Mouse (Mus musculus) embryonic facial prominence, embryonic 15.5 days (tissue): ENCODE results near the gene Myzap. TPM values are rescaled to one million over a fixed set of nuclear protein-coding genes. Genes with fewer than 3 reads are reported as not detected.

Source experiments
- ATAC-seq: fragments of 200-750 bp; cut with Nextera tagmentation; 2 replicates; pipeline ENCODE4 v1.8.0; 2017; ENCODE audit warnings: low read depth, moderate TSS enrichment; ENCODE audit not compliant: insufficient number of reproducible peaks, low FRiP score, low TSS enrichment
- H3K27ac ChIP-seq: fragments of 300-500 bp; sonication (generic); replicated peaks from 2 replicates; pipeline ENCODE4 v1.5.1; 2015; ENCODE audit warnings: mild to moderate bottlenecking, inconsistent platforms
- H3K27me3 ChIP-seq: fragments of 300-500 bp; sonication (generic); 2 replicates; pipeline ENCODE4 v1.6.1; 2015; ENCODE audit warnings: inconsistent platforms
- H3K36me3 ChIP-seq: fragments of 300-500 bp; sonication (generic); 2 replicates; pipeline ENCODE4 v1.6.1; 2015; ENCODE audit warnings: mild to moderate bottlenecking, inconsistent platforms
- H3K4me1 ChIP-seq: fragments of 300-500 bp; sonication (generic); 2 replicates; pipeline ENCODE4 v1.6.1; 2015; ENCODE audit warnings: inconsistent platforms
- H3K4me2 ChIP-seq: fragments of 300-500 bp; sonication (generic); replicated peaks from 2 replicates; pipeline ENCODE4 v1.6.1; 2015; ENCODE audit warnings: mild to moderate bottlenecking, inconsistent platforms
- H3K4me3 ChIP-seq: fragments of 300-500 bp; sonication (generic); replicated peaks from 2 replicates; pipeline ENCODE4 v1.5.1; 2015; ENCODE audit warnings: mild to moderate bottlenecking, inconsistent platforms
- H3K9ac ChIP-seq: fragments of 300-500 bp; sonication (generic); 2 replicates; pipeline ENCODE4 v1.6.1; 2015; ENCODE audit warnings: inconsistent platforms
- H3K9me3 ChIP-seq: fragments of 300-500 bp; sonication (generic); replicated peaks from 2 replicates; pipeline ENCODE4 v1.6.1; 2016; ENCODE audit warnings: inconsistent platforms
- WGBS: fragments of 180-500 bp; shearing (Covaris S2); methylation state at CpG from one replicate; pipeline ENCODE4 v1.1.7; 2015; 5-methylcytosine and 5-hydroxymethylcytosine counted together
- polyA plus RNA-seq: library from polyadenylated mRNA; unstranded; fragments of >200 nt; fragmentation: Nextera tagmentation; extraction: Ambion mirVana; gene quantifications from 2 replicates; pipeline ENCODE4 v1.2.1, GENCODE M21; 2015

Myzap gene
- polyA plus RNA-seq, 1 experiment from 2014 or later: 15.5 TPM

DNA sequence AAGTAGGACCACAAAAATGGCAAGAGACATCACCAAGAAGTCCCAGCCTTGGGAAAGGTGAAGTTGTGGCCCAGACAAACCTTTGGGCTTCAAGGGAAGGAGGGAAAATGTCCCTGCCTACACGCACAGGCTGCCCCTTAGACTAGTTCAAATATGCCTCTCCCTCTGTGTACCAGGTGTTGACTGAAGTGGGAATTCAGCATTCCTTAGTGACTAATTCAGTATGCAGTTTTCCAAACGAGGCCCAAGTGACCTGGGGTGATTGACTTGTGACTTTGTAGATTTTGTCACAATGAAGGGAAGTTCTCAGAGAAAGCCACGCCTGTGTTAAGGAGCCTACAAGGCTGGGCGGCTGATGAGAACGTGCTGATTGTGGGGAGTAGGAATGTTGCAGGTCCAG is 49.9 kb downstream of the Myzap start:
- Histone ChIP-seq H3K4me1 (peaks cover 3% of the 10 kb centered on the region; the same call in 1 of the 2 replicates), H3K27ac (no peak overlapping the region), H3K9ac (no peak overlapping the region), H3K4me3 (no peak overlapping the region), H3K4me2 (no peak overlapping the region), H3K9me3 (no peaks in the 10 kb centered on the region), H3K36me3 (no peaks in the 10 kb centered on the region), H3K27me3 (no peaks in the 10 kb centered on the region)
- 64% methylated on average over 5 of the region's 5 CpGs for WGBS
- ATAC-seq: no peak

- Histone ChIP-seq H3K27me3 (no peaks in the 10 kb centered on the region), H3K4me1 (peaks cover 3% of the 10 kb centered on the region; the same call in 1 of the 2 replicates), H3K4me2 (no peak overlapping the region), H3K4me3 (no peak overlapping the region), H3K9ac (no peak overlapping the region), H3K36me3 (no peaks in the 10 kb centered on the region), H3K9me3 (no peaks in the 10 kb centered on the region), H3K27ac (no peak overlapping the region)
- WGBS: 63% methylated on average over 3 of the region's 3 CpGs
- ATAC-seq: no peak
Observed at GRCm38 (mm10) chr9:71540739-71541138, 51.4 kb downstream of the Myzap start.

DNA sequence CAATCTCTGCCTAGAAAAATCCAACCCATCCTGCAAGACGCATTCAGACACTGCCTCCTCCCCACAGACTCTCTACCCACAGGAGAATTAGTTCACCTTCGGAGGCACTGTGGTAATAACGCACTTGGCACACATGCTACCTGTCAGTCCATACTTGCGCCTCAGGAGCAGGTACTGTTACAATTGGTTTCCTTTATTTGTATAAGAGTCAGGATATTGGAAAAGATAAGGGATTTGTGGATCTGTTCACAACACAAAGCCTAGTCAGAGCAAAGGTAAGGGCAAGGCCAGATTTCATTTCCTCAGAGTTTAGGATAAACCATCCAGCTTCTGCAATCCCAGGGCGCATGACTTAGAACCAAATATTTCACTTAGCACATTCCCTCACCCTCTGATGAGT is 56.4 kb downstream of the Myzap start:
- WGBS: 82% methylated on average over 5 of the region's 5 CpGs
- Histone ChIP-seq H3K4me1 (no peaks in the 10 kb centered on the region), H3K36me3 (no peaks in the 10 kb centered on the region), H3K9ac (no peak overlapping the region), H3K4me2 (no peak overlapping the region), H3K27ac (no peak overlapping the region), H3K9me3 (no peaks in the 10 kb centered on the region), H3K4me3 (no peak overlapping the region), H3K27me3 (no peaks in the 10 kb centered on the region)
- no peak for ATAC-seq

- H3K27me3 ChIP-seq: no peaks in the 10 kb centered on the region
- H3K4me1 ChIP-seq: no peaks in the 10 kb centered on the region
- ATAC-seq: no peak
- no peaks in the 10 kb centered on the region for H3K36me3 ChIP-seq
- H3K27ac ChIP-seq: no peak overlapping the region
- H3K4me3 ChIP-seq: no peak overlapping the region
- H3K4me2 ChIP-seq: no peak overlapping the region
- H3K9me3 ChIP-seq: no peaks in the 10 kb centered on the region
- no peak overlapping the region for H3K9ac ChIP-seq
- WGBS: 83% methylated on average over 2 of the region's 2 CpGs
Observed at GRCm38 (mm10) chr9:71535036-71535435, 57.1 kb downstream of the Myzap start.

DNA sequence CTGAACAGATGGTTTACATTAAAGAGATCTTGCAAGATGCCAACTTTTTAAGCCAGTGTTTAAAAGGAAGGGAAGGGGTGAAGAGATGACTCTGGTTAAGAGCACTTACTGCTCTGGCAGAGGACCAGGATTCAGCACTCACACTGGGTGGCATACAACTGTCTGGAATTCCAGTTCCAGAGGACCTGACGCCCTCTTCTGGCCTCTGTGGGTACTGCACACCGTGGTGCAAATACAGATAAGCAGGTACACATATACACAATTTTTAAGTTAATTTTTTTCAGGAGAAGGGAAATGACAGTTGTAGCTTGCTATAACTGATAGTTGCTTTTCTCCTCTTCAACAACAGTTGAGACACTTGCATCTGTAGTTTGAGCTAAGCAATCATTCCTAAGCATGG is 62.2 kb downstream of the Myzap start:
- H3K36me3 ChIP-seq: no peaks in the 10 kb centered on the region
- WGBS: 70% methylated on average over 2 of the region's 2 CpGs

GRCm38 (mm10) chr9:71527438-71527837 is 64.7 kb downstream of the Myzap start:
- 81% methylated on average over 9 of the region's 9 CpGs for WGBS
- Histone ChIP-seq H3K9me3 (no peaks in the 10 kb centered on the region), H3K4me1 (no peaks in the 10 kb centered on the region), H3K4me2 (no peak overlapping the region), H3K36me3 (no peaks in the 10 kb centered on the region), H3K27ac (no peak overlapping the region), H3K9ac (no peak overlapping the region), H3K27me3 (no peaks in the 10 kb centered on the region), H3K4me3 (no peak overlapping the region)
- ATAC-seq: no peak

More for the DNA sequence above, 62.2 kb downstream of the Myzap start:
- Histone ChIP-seq H3K9ac (no peak overlapping the region), H3K4me1 (no peaks in the 10 kb centered on the region), H3K4me2 (no peak overlapping the region), H3K4me3 (no peak overlapping the region), H3K9me3 (no peaks in the 10 kb centered on the region), H3K27ac (no peak overlapping the region), H3K27me3 (no peaks in the 10 kb centered on the region)
- ATAC-seq: no peak

GRCm38 (mm10) chr9:71523901-71524300 is 68.3 kb downstream of the Myzap start:
- Histone ChIP-seq H3K27ac (no peak overlapping the region), H3K36me3 (no peaks in the 10 kb centered on the region), H3K9ac (no peak overlapping the region), H3K27me3 (no peaks in the 10 kb centered on the region), H3K9me3 (no peaks in the 10 kb centered on the region), H3K4me1 (no peaks in the 10 kb centered on the region), H3K4me3 (no peak overlapping the region), H3K4me2 (no peak overlapping the region)
- 81% methylated on average over 4 of the region's 4 CpGs for WGBS
- no peak for ATAC-seq

GRCm38 (mm10) chr9:71519836-71520235 is 72.3 kb downstream of the Myzap start:
- Histone ChIP-seq H3K4me3 (no peak overlapping the region), H3K9ac (no peak overlapping the region), H3K27me3 (no peaks in the 10 kb centered on the region), H3K36me3 (no peaks in the 10 kb centered on the region), H3K4me2 (no peak overlapping the region), H3K27ac (no peak overlapping the region), H3K9me3 (no peaks in the 10 kb centered on the region), H3K4me1 (no peaks in the 10 kb centered on the region)
- no peak for ATAC-seq
- WGBS: 75% methylated on average over 3 of the region's 3 CpGs

GRCm38 (mm10) chr9:71517487-71517886 is 74.7 kb downstream of the Myzap start:
- Histone ChIP-seq H3K4me2 (no peak overlapping the region), H3K9me3 (no peaks in the 10 kb centered on the region), H3K27me3 (no peaks in the 10 kb centered on the region), H3K4me1 (no peaks in the 10 kb centered on the region), H3K4me3 (no peak overlapping the region), H3K9ac (no peak overlapping the region), H3K27ac (no peak overlapping the region), H3K36me3 (no peaks in the 10 kb centered on the region)
- no peak for ATAC-seq
- 88% methylated on average over 4 of the region's 4 CpGs for WGBS

GRCm38 (mm10) chr9:71515862-71516261 is 76.3 kb downstream of the Myzap start:
- Histone ChIP-seq H3K4me1 (no peaks in the 10 kb centered on the region), H3K9ac (no peak overlapping the region), H3K27ac (no peak overlapping the region), H3K4me2 (no peak overlapping the region), H3K4me3 (no peak overlapping the region), H3K9me3 (no peaks in the 10 kb centered on the region), H3K36me3 (no peaks in the 10 kb centered on the region), H3K27me3 (no peaks in the 10 kb centered on the region)
- 81% methylated on average over 4 of the region's 4 CpGs for WGBS
- ATAC-seq: no peak

DNA sequence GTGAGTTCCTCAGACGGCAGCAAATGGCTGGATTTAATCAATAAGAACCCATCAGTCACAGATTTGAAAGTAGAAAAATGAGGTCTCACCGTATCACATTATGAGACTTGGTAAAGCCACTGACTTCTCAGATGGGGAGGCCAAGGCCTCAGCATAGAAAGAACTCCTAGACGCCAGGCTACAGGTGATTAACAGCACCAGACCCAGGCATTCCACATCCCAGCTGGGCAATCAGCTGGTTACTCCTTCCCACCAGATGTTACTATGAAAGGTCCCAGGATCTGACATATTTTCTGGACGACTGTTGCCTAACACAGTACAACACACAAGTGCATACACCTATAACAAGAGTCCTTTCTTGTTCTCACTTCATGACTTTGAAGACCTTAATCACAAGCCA is 78.6 kb downstream of the Myzap start:
- H3K4me1 ChIP-seq: no peaks in the 10 kb centered on the region
- H3K4me3 ChIP-seq: no peak overlapping the region
- H3K4me2 ChIP-seq: no peak overlapping the region
- 63% methylated on average over 4 of the region's 4 CpGs for WGBS
- H3K36me3 ChIP-seq: no peaks in the 10 kb centered on the region
- H3K9me3 ChIP-seq: no peaks in the 10 kb centered on the region
- H3K27me3 ChIP-seq: 0 out of 2 replicates have a peak, but pooled peaks cover 4% of the 10 kb centered on the region
- H3K9ac ChIP-seq: no peak overlapping the region
- ATAC-seq: no peak
- H3K27ac ChIP-seq: no peak overlapping the region

DNA sequence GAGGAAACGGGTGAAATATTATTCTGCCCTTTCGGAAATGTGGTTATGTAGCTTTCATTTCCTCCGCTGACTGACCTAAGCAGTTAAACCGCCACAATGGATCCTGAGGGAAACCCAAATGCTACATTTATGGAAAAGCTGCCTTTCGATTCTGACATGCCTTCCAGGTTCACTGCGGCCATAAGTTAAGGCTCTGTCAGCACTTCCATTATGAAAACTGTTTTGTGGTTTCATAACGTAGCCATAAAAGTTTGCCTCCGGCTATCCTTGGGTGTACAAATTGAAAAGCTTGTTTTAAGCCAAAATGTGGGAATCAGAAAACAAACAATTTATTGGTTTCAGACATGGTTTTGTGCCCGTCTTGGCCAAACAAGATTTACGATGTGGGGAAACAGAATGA is 79.3 kb downstream of the Myzap start:
- no peaks in the 10 kb centered on the region for H3K36me3 ChIP-seq
- H3K27me3 ChIP-seq: 0 out of 2 replicates have a peak, but pooled peaks cover 4% of the 10 kb centered on the region
- H3K4me2 ChIP-seq: no peak overlapping the region
- no peaks in the 10 kb centered on the region for H3K4me1 ChIP-seq
- no peak overlapping the region for H3K9ac ChIP-seq
- H3K4me3 ChIP-seq: no peak overlapping the region
- H3K9me3 ChIP-seq: no peaks in the 10 kb centered on the region
- no peak for ATAC-seq
- H3K27ac ChIP-seq: no peak overlapping the region
- 42% methylated on average over 10 of the region's 10 CpGs for WGBS
